Mouse (Mus musculus) left cerebral cortex, adult 18-20 months (tissue): Measurements from ENCODE around the gene Fdx1l. TPM values are rescaled to one million over a fixed set of nuclear protein-coding genes. Genes with fewer than 3 reads are reported as not detected.
"Not testable (repeated sequence)": the region's sequence is repeated elsewhere in the genome, so short reads cannot be mapped to it uniquely, and the experiment has no call there.

ENCODE experiments used
- DNase-seq, 2 experiments: peaks; one replicate each; pipeline ENCODE4 v3.0.0; 2021 to 2022; ENCODE audit warnings: low spot score in 2 of 2, mixed read lengths in 1 of 2
- total RNA-seq, 2 experiments: library from RNA; stranded (reverse); gene quantifications; 2 replicates each; pipeline ENCODE4 v1.2.3; 2021

Gene Fdx1l
- total RNA-seq, 2 experiments from 2014 or later = 61.3 to 65.4 TPM

- DNase-seq = no peak
Observed at GRCm38 (mm10) chr9:21075625-21076024, 2.2 kb upstream of the Fdx1l start.

- no peak for DNase-seq
Observed at GRCm38 (mm10) chr9:21074173-21074572, 759 bp upstream of the Fdx1l start.

GRCm38 (mm10) chr9:21072641-21073040, 773 bp downstream of the Fdx1l start:
- no peak for DNase-seq

GRCm38 (mm10) chr9:21067006-21067684, 6.3 kb downstream of the Fdx1l start, which contains the start of gene Zglp1:
Gene Zglp1 (minus strand): TSS chr9:21067093.
- DNase-seq = no peak

GRCm38 (mm10) chr9:21062928-21063327, 10.5 kb downstream of the Fdx1l start:
- DNase-seq = peak; percentile 77 to 81

GRCm38 (mm10) chr9:21051578-21051977, 21.8 kb downstream of the Fdx1l start:
- no peak for DNase-seq

- DNase-seq = no peak
Observed at GRCm38 (mm10) chr9:21045235-21045634, 28.2 kb downstream of the Fdx1l start.

- not testable (repeated sequence) for DNase-seq
Observed at GRCm38 (mm10) chr9:21044785-21045184, 28.6 kb downstream of the Fdx1l start.

- DNase-seq = no peak
Observed at GRCm38 (mm10) chr9:21043563-21043962, 29.9 kb downstream of the Fdx1l start.

GRCm38 (mm10) chr9:21041308-21041707, 32.1 kb downstream of the Fdx1l start:
- DNase-seq = peak; percentile 71 to 80

- DNase-seq = no peak
Observed at GRCm38 (mm10) chr9:21039779-21040178, 33.6 kb downstream of the Fdx1l start.

GRCm38 (mm10) chr9:21037481-21037891, 35.9 kb downstream of the Fdx1l start:
- DNase-seq = peak in 1 of 2 experiments; percentile 51

GRCm38 (mm10) chr9:21036666-21037065, 36.7 kb downstream of the Fdx1l start:
- peak; percentile 21 to 47 for DNase-seq

GRCm38 (mm10) chr9:21036161-21036560, 37.3 kb downstream of the Fdx1l start:
- DNase-seq = no peak

GRCm38 (mm10) chr9:21035586-21035985, 37.8 kb downstream of the Fdx1l start:
- peak in 1 of 2 experiments; percentile 12 for DNase-seq

- no peak for DNase-seq
Observed at GRCm38 (mm10) chr9:21034481-21035085, 38.8 kb downstream of the Fdx1l start.

- DNase-seq = peak; percentile 67 to 69
Observed at GRCm38 (mm10) chr9:21033136-21033535, 40.3 kb downstream of the Fdx1l start.

- DNase-seq = peak in 1 of 2 experiments; percentile 11
Observed at GRCm38 (mm10) chr9:21032491-21032890, 40.9 kb downstream of the Fdx1l start.

- peak; percentile 84 to 90 for DNase-seq
Observed at GRCm38 (mm10) chr9:21031896-21032351, 41.5 kb downstream of the Fdx1l start, which contains the start of gene Icam5. Gene Icam5 (plus strand): TSS chr9:21032073.

- DNase-seq = peak; percentile 68 to 82
Observed at GRCm38 (mm10) chr9:21031251-21031895, 42.0 kb downstream of the Fdx1l start.

- DNase-seq = peak; percentile 75 to 81
Observed at GRCm38 (mm10) chr9:21030781-21031250, 42.6 kb downstream of the Fdx1l start.
